Mouse (Mus musculus) hindbrain, embryonic 16.5 days (tissue): ENCODE data around the gene Lemd1. TPM values are rescaled to one million over a fixed set of nuclear protein-coding genes. Genes with fewer than 3 reads are reported as not detected.

Experiments used
- ATAC-seq: fragments of 200-750 bp; cut with Nextera tagmentation; 2 replicates; pipeline ENCODE4 v1.8.0; 2017; ENCODE audit warnings: moderate TSS enrichment, moderate library complexity
- H3K27ac ChIP-seq: fragments of 300-500 bp; sonication (generic); 2 replicates; pipeline ENCODE4 v1.5.1; 2014; ENCODE audit warnings: low read depth, mild to moderate bottlenecking, control low read depth, low read length, moderate library complexity
- H3K27me3 ChIP-seq: fragments of 300-500 bp; sonication (generic); replicated peaks from 2 replicates; pipeline ENCODE4 v1.6.1; 2014; ENCODE audit warnings: low read length; ENCODE audit not compliant: control insufficient read depth, insufficient read depth
- H3K36me3 ChIP-seq: fragments of 300-500 bp; sonication (generic); 2 replicates; pipeline ENCODE4 v1.6.1; 2014; ENCODE audit warnings: mild to moderate bottlenecking, low read length, moderate library complexity, mixed read lengths; ENCODE audit not compliant: control insufficient read depth, insufficient read depth
- H3K4me1 ChIP-seq: fragments of 300-500 bp; sonication (generic); 2 replicates; pipeline ENCODE4 v1.6.1; 2014; ENCODE audit warnings: low read depth, low read length; ENCODE audit not compliant: control insufficient read depth, insufficient read depth
- H3K4me2 ChIP-seq: fragments of 300-500 bp; sonication (generic); 2 replicates; pipeline ENCODE4 v1.6.1; 2014; ENCODE audit warnings: mild to moderate bottlenecking, low read length, control low read depth, moderate library complexity
- H3K4me3 ChIP-seq: fragments of 300-500 bp; sonication (generic); 2 replicates; pipeline ENCODE4 v1.5.1; 2014; ENCODE audit warnings: mild to moderate bottlenecking, low read length, control low read depth, moderate library complexity
- H3K9ac ChIP-seq: fragments of 300-500 bp; sonication (generic); 2 replicates; pipeline ENCODE4 v1.6.1; 2014; ENCODE audit warnings: low read depth, mild to moderate bottlenecking, control low read depth, low read length, moderate library complexity
- H3K9me3 ChIP-seq: fragments of 300-500 bp; sonication (generic); 2 replicates; pipeline ENCODE4 v1.6.1; 2014; ENCODE audit warnings: mild to moderate bottlenecking, low read length, moderate library complexity; ENCODE audit not compliant: control insufficient read depth
- WGBS: fragments of 180-500 bp; shearing (Covaris S2); extraction: QIAGEN DNeasy Blood & Tissue Kit; methylation state at CpG from one replicate; pipeline ENCODE4 v1.1.7; 2014; 5-methylcytosine and 5-hydroxymethylcytosine counted together
- polyA plus RNA-seq: library from polyadenylated mRNA; unstranded; fragments of >200 nt; fragmentation: Nextera tagmentation; extraction: Ambion mirVana; gene quantifications from 2 replicates; pipeline ENCODE4 v1.2.1, GENCODE M21; 2015

Gene Lemd1
- polyA plus RNA-seq, 1 experiment from 2014 or later, result 14.0 TPM

- no peak for ATAC-seq
- peaks cover 43% of the 10 kb centered on the region for H3K4me1 ChIP-seq
- no peak overlapping the region for H3K4me2 ChIP-seq
- H3K27ac ChIP-seq, result no peak overlapping the region
- H3K9me3 ChIP-seq, result no peaks in the 10 kb centered on the region
- H3K9ac ChIP-seq, result no peak overlapping the region
- no peaks in the 10 kb centered on the region for H3K36me3 ChIP-seq
- no peaks in the 10 kb centered on the region for H3K27me3 ChIP-seq
- no peak overlapping the region for H3K4me3 ChIP-seq
- 63% methylated on average over 1 of the region's 1 CpGs for WGBS
Observed at GRCm38 (mm10) chr1:132286735-132287134, 95.5 kb downstream of the Lemd1 start.

- no peak for ATAC-seq
- Histone ChIP-seq H3K4me3 (no peak overlapping the region), H3K27ac (no peak overlapping the region), H3K27me3 (no peaks in the 10 kb centered on the region), H3K4me2 (no peak overlapping the region), H3K36me3 (no peaks in the 10 kb centered on the region), H3K4me1 (peaks cover 44% of the 10 kb centered on the region), H3K9ac (no peak overlapping the region), H3K9me3 (no peaks in the 10 kb centered on the region)
- WGBS, result 58% methylated on average over 2 of the region's 2 CpGs
Observed at GRCm38 (mm10) chr1:132287445-132287844, 96.2 kb downstream of the Lemd1 start.

- Histone ChIP-seq H3K27ac (peak overlapping the region; percentile 24; the same call in 1 of the 2 replicates), H3K4me2 (no peak overlapping the region), H3K4me1 (peaks cover 42% of the 10 kb centered on the region), H3K9ac (no peak overlapping the region), H3K27me3 (no peaks in the 10 kb centered on the region), H3K4me3 (no peak overlapping the region), H3K9me3 (no peaks in the 10 kb centered on the region), H3K36me3 (no peaks in the 10 kb centered on the region)
- peak; percentile 46 for ATAC-seq
- 9% methylated on average over 11 of the region's 11 CpGs for WGBS
Observed at GRCm38 (mm10) chr1:132287991-132288451, 96.8 kb downstream of the Lemd1 start.

GRCm38 (mm10) chr1:132289965-132290364 is 98.7 kb downstream of the Lemd1 start:
- Histone ChIP-seq H3K4me1 (peaks cover 39% of the 10 kb centered on the region), H3K4me3 (no peak overlapping the region), H3K36me3 (no peaks in the 10 kb centered on the region), H3K9ac (no peak overlapping the region), H3K4me2 (no peak overlapping the region), H3K27me3 (no peaks in the 10 kb centered on the region), H3K27ac (no peak overlapping the region), H3K9me3 (no peaks in the 10 kb centered on the region)
- peak; percentile 45; the same call in 1 of the 2 replicates for ATAC-seq
- WGBS, result 51% methylated on average over 6 of the region's 6 CpGs

GRCm38 (mm10) chr1:132290921-132291675 is 99.9 kb downstream of the Lemd1 start:
- H3K9me3 ChIP-seq, result no peaks in the 10 kb centered on the region
- H3K4me2 ChIP-seq, result no peak overlapping the region
- no peaks in the 10 kb centered on the region for H3K36me3 ChIP-seq
- no peak overlapping the region for H3K9ac ChIP-seq
- 27% methylated on average over 11 of the region's 11 CpGs for WGBS
- H3K4me1 ChIP-seq, result peaks cover 47% of the 10 kb centered on the region
- peak overlapping the region; percentile 44; the same call in 1 of the 2 replicates for H3K27ac ChIP-seq
- no peaks in the 10 kb centered on the region for H3K27me3 ChIP-seq
- ATAC-seq, result peak; percentile 8; the same call in 1 of the 2 replicates
- no peak overlapping the region for H3K4me3 ChIP-seq

- H3K27ac ChIP-seq, result 0 out of 2 replicates have a peak overlapping the region, but pooled peaks have one; percentile 21
- ATAC-seq, result 0 out of 2 replicates have a peak, but pooled peaks have one; percentile 1
- no peak overlapping the region for H3K4me2 ChIP-seq
- no peaks in the 10 kb centered on the region for H3K36me3 ChIP-seq
- no peak overlapping the region for H3K4me3 ChIP-seq
- 24% methylated on average over 4 of the region's 4 CpGs for WGBS
- no peak overlapping the region for H3K9ac ChIP-seq
- H3K4me1 ChIP-seq, result peaks cover 47% of the 10 kb centered on the region
- H3K9me3 ChIP-seq, result no peaks in the 10 kb centered on the region
- H3K27me3 ChIP-seq, result no peaks in the 10 kb centered on the region
Observed at GRCm38 (mm10) chr1:132291706-132292105, 100.5 kb downstream of the Lemd1 start.

- no peaks in the 10 kb centered on the region for H3K36me3 ChIP-seq
- H3K4me1 ChIP-seq, result peaks cover 44% of the 10 kb centered on the region
- no peak overlapping the region; the same call in 1 of the 2 replicates for H3K9ac ChIP-seq
- peak overlapping the region; percentile 21; the same call in 1 of the 2 replicates for H3K27ac ChIP-seq
- no peak for ATAC-seq
- no peak overlapping the region for H3K4me2 ChIP-seq
- H3K27me3 ChIP-seq, result no peaks in the 10 kb centered on the region
- no peaks in the 10 kb centered on the region for H3K9me3 ChIP-seq
- H3K4me3 ChIP-seq, result no peak overlapping the region
- WGBS, result 44% methylated on average over 21 of the region's 21 CpGs
Observed at GRCm38 (mm10) chr1:132292318-132293129, 101.3 kb downstream of the Lemd1 start.

GRCm38 (mm10) chr1:132295506-132295905 is 104.3 kb downstream of the Lemd1 start:
- Histone ChIP-seq H3K36me3 (no peaks in the 10 kb centered on the region), H3K27ac (no peak overlapping the region; the same call in 1 of the 2 replicates), H3K4me1 (peaks cover 39% of the 10 kb centered on the region), H3K9ac (no peak overlapping the region), H3K27me3 (no peaks in the 10 kb centered on the region; the same call in 1 of the 2 replicates), H3K4me3 (no peak overlapping the region), H3K4me2 (no peak overlapping the region), H3K9me3 (no peaks in the 10 kb centered on the region)
- WGBS, result 69% methylated on average over 7 of the region's 7 CpGs
- no peak for ATAC-seq

GRCm38 (mm10) chr1:132296051-132296450 is 104.8 kb downstream of the Lemd1 start:
- Histone ChIP-seq H3K27ac (peak overlapping the region; percentile 14; the same call in 1 of the 2 replicates), H3K9me3 (no peaks in the 10 kb centered on the region), H3K36me3 (no peaks in the 10 kb centered on the region), H3K9ac (no peak overlapping the region), H3K27me3 (no peaks in the 10 kb centered on the region; the same call in 1 of the 2 replicates), H3K4me3 (no peak overlapping the region), H3K4me2 (no peak overlapping the region), H3K4me1 (peaks cover 37% of the 10 kb centered on the region)
- 65% methylated on average over 3 of the region's 3 CpGs for WGBS
- no peak for ATAC-seq
